21 mouse cellular contexts compared by ENCODE assay signal in the genomic region with DNA sequence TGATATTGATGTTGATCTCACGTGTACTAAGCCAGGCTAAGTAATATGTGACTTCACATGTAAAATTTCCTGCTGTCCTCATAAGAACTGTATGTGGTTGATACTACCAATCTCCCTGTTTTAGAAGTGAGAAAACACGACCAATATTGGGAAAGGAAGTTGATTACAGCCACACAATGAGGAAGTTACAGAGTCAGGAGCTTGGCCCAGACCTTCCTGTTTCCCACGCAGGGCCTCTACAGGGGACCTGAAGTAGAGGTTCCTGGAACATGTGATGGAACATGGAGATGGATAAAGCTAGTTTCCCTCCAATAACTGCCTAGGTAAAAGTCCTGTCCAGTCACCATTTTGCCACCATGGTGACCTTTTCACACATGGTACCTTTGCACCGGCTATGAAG.
A peak's percentile ranks its signal among the peaks of the same experiment; 100 is the strongest.
DNase-seq lines count a peak whose midpoint lies in the region; ATAC-seq and TF ChIP-seq lines count a peak whose summit lies in the region.
"Had no signal": no experiment of that assay in that cellular context is flagged by ENCODE, and none has a peak within 500 bp of the region (broad histone marks: within the 10 kb centered on the region; RNA-seq: fewer than 3 reads in every experiment).

No protein-coding gene starts in this region.

- no peak overlapping the region for H3K4me3 ChIP-seq in small intestine, adult 2 months (ENCODE audit: low read depth, low read length)
- H3K4me3 ChIP-seq: forebrain, embryonic 12.5 days; heart, adult 2 months; hindbrain, embryonic 12.5 days; limb, embryonic 10.5 days; neural tube, embryonic 13.5 days had no signal

- peak; percentile 82 to 89 for ATAC-seq in hematopoietic stem cell, adult 5-6 weeks (replicated peaks in 1 of 2; ENCODE audit: insufficient read depth in 1 of 2, low FRiP score in 2 of 2, low TSS enrichment in 1 of 2, low read depth in 1 of 2, poor library complexity in 2 of 2, severe bottlenecking in 2 of 2)

- H3K27me3 ChIP-seq in small intestine, adult 2 months (ENCODE audit: control insufficient read depth, insufficient read depth, low read length), result peaks cover 2% of the 10 kb centered on the region; the same call in 1 of the 2 replicates
- H3K27me3 ChIP-seq: forebrain, embryonic 12.5 days; hindbrain, embryonic 12.5 days; neural tube, embryonic 13.5 days had no signal

- WGBS in small intestine, adult 2 months, result 69% methylated on average over 4 of the region's 4 CpGs

- DNase-seq in heart, adult 11 months, result peak; percentile 89
- DNase-seq in heart, adult 9 months (ENCODE audit: low spot score in 2 of 2), result no peak
- DNase-seq in lung, postnatal 4 days, result peak; percentile 24 to 35
- DNase-seq in lung, postnatal 14 days, result no peak
- no peak for DNase-seq in adrenal gland, postnatal 4 days (ENCODE audit: low spot score in 2 of 2)
- no peak for DNase-seq in frontal cortex, postnatal 14 days (ENCODE audit: low spot score in 2 of 2)
- DNase-seq: adrenal gland, postnatal 25 days; cerebellum, adult 8-10 months; heart, adult 2 months; kidney, adult 8-10 months; kidney, postnatal 25 days; lung, postnatal 10 days; thymus, postnatal 4 days had no signal

- no peaks in the 10 kb centered on the region for H3K4me1 ChIP-seq in small intestine, adult 2 months (ENCODE audit: control insufficient read depth, insufficient read depth, insufficient read length, low read length)

- no peaks in the 10 kb centered on the region for H3K36me3 ChIP-seq in small intestine, adult 2 months (ENCODE audit: control insufficient read depth, insufficient read depth, low read length)
- H3K36me3 ChIP-seq: forebrain, embryonic 12.5 days; G1E; hindbrain, embryonic 12.5 days; limb, embryonic 10.5 days; neural tube, embryonic 13.5 days had no signal

- H3K27ac ChIP-seq in small intestine, adult 2 months (ENCODE audit: insufficient read depth, low read depth, low read length), result peak overlapping the region; percentile 3; the same call in 1 of the 2 replicates
- H3K27ac ChIP-seq: forebrain, embryonic 12.5 days; heart, adult 2 months; hindbrain, embryonic 12.5 days; limb, embryonic 10.5 days; liver, embryonic 14.5 days; neural tube, embryonic 13.5 days had no signal

- no peak for TF ChIP-seq POLR2A in small intestine, adult 2 months (IDR thresholded peaks at IDR 0.05; ENCODE audit: low read depth, low read length)

- no peak for TF ChIP-seq CTCF in small intestine, adult 2 months (IDR thresholded peaks at IDR 0.05; ENCODE audit: extremely low read depth, insufficient read length, insufficient replicate concordance, low read depth, low read length)

Comparison
In these comparisons a context has a peak if more than half of its experiments do, and no peak if none do; other contexts are left out.
1. DNase-seq: peak in heart, adult 11 months (single experiment) and lung, postnatal 4 days (2 of 2); none in heart, adult 9 months (0 of 2), lung, postnatal 14 days (single experiment), adrenal gland, postnatal 4 days (0 of 2) and frontal cortex, postnatal 14 days (0 of 2).